16 mouse cellular contexts compared by ENCODE assay signal in genomic region chr16:30042859-30043258, GRCm38 (mm10). TPM values are rescaled to one million over a fixed set of nuclear protein-coding genes. Genes with fewer than 3 reads are reported as not detected.
DNase-seq lines count a peak whose midpoint lies in the region.
"Had no signal": no experiment of that assay in that cellular context is flagged by ENCODE, and none has a peak within 500 bp of the region (broad histone marks: within the 10 kb centered on the region; RNA-seq: fewer than 3 reads in every experiment).

No protein-coding gene starts in this region.

- DNase-seq in adrenal gland, adult 2 months: peak; percentile 36
- DNase-seq in adrenal gland, adult 8-10 months: no peak
- peak; percentile 21 for DNase-seq in gastrocnemius, adult 18-20 months (ENCODE audit: low spot score)
- DNase-seq in gastrocnemius, postnatal 10 days: no peak
- peak; percentile 81 for DNase-seq in Muller cell, postnatal 12 days (ENCODE audit: inconsistent ontology term)
- peak; percentile 68 for DNase-seq in brain, adult 2 months (ENCODE audit: low read depth, low spot score)
- DNase-seq in heart, adult 11 months: no peak
- no peak for DNase-seq in spleen, postnatal 10 days (ENCODE audit: low spot score in 2 of 2)
- DNase-seq: adrenal gland, postnatal 10 days; cerebellum, adult 2 months; cerebellum, postnatal 14 days; embryo, embryonic 11 days; heart, adult 2 months; heart, postnatal 14 days; kidney, adult 11 months had no signal

RNA-seq across cellular contexts. Expression of gene Hes1, which starts 21.3 kb away (rescaled TPM):
- 10 to 100 TPM; 13.3 to 40.9 TPM for total RNA-seq in adrenal gland, adult 2 months (2021)
- polyA plus RNA-seq in adrenal gland, adult 2 months (2012; rRNA removed): 199 and 336 TPM in 2 replicates
- total RNA-seq in adrenal gland, adult 8-10 months (2022): 10 to 100 TPM; 25.2 to 38.7 (median 32.2) TPM
- 10 to 100 TPM in 1 of 2 experiments, 1 to 10 TPM in 1; 7.6 to 13.0 TPM for total RNA-seq in gastrocnemius, adult 18-20 months (2021)
- 10 to 100 TPM; 19.1 to 24.6 TPM for total RNA-seq in gastrocnemius, postnatal 10 days (2021)
- polyA plus RNA-seq: activated CD4-positive, CD25-positive, alpha-beta regulatory T cell, adult 4 months had no signal

Comparison
In these comparisons a context has a peak if more than half of its experiments do, and no peak if none do; other contexts are left out.
1. DNase-seq: peak in adrenal gland, adult 2 months (single experiment), gastrocnemius, adult 18-20 months (single experiment), Muller cell, postnatal 12 days (single experiment) and brain, adult 2 months (single experiment); none in adrenal gland, adult 8-10 months (single experiment), gastrocnemius, postnatal 10 days (single experiment), heart, adult 11 months (single experiment) and spleen, postnatal 10 days (0 of 2).